Mouse (Mus musculus) liver, adult 2 months (tissue): ENCODE measurements at regions not wholly inside any gene's neighbourhood (a gene's known extent, or its start where the extent isn't known, plus 50 kb on each side); places are given as distances from the start of the nearest gene placed in this dataset.

Experiments used
- DNase-seq: peaks from one replicate; pipeline ENCODE4 v3.0.0-alpha.2; 2011; ENCODE audit warnings: low read depth, low spot score; ENCODE audit errors: extremely low read depth
- H3K27ac ChIP-seq: fragments of 200-500 bp; replicated peaks from 2 replicates; pipeline ENCODE4 v1.5.1; 2012; ENCODE audit warnings: low read depth, mild to moderate bottlenecking, control low read depth, inconsistent platforms, low read length; ENCODE audit not compliant: insufficient read depth
- H3K27me3 ChIP-seq: fragments of 200-500 bp; 2 replicates; pipeline ENCODE4 v1.6.1; 2012; ENCODE audit warnings: mild to moderate bottlenecking, moderate library complexity, low read length, inconsistent platforms; ENCODE audit not compliant: control insufficient read depth, insufficient read depth
- H3K36me3 ChIP-seq: fragments of 200-500 bp; 2 replicates; pipeline ENCODE4 v1.6.1; 2012; ENCODE audit warnings: low read length, inconsistent platforms; ENCODE audit not compliant: control insufficient read depth, insufficient read depth
- H3K4me1 ChIP-seq: fragments of 200-500 bp; 2 replicates; pipeline ENCODE4 v1.6.1; 2011; ENCODE audit warnings: low read length; ENCODE audit not compliant: control insufficient read depth, insufficient read depth
- H3K4me3 ChIP-seq: fragments of 200-500 bp; 2 replicates; pipeline ENCODE4 v1.5.1; 2011; ENCODE audit warnings: low read depth, mild to moderate bottlenecking, control low read depth, low read length, moderate library complexity; ENCODE audit not compliant: insufficient read depth
- H3K79me2 ChIP-seq: fragments of 200-500 bp; 2 replicates; pipeline ENCODE4 v1.6.1; 2012; ENCODE audit warnings: inconsistent platforms, mild to moderate bottlenecking, low read length, moderate library complexity; ENCODE audit not compliant: control insufficient read depth, insufficient read depth
- H3K9ac ChIP-seq: fragments of 200-500 bp; 2 replicates; pipeline ENCODE4 v1.6.1; 2012; ENCODE audit warnings: low read depth, mild to moderate bottlenecking, control low read depth, inconsistent platforms, low read length
- CTCF ChIP-seq: fragments of 200-500 bp; IDR thresholded peaks from 2 replicates; pipeline ENCODE4 v1.5.1; 2011; ENCODE audit warnings: low read depth, low read length, control low read depth
- POLR2A ChIP-seq: fragments of 200-500 bp; IDR thresholded peaks from 2 replicates; pipeline ENCODE4 v1.6.1; 2011; ENCODE audit warnings: low read length, control low read depth; ENCODE audit not compliant: insufficient read depth; ENCODE audit errors: extremely low read depth
- WGBS: fragments of 180-500 bp; shearing (Covaris S2); methylation state at CpG from one replicate; pipeline ENCODE4 v1.1.7; 2018; 5-methylcytosine and 5-hydroxymethylcytosine counted together

DNA sequence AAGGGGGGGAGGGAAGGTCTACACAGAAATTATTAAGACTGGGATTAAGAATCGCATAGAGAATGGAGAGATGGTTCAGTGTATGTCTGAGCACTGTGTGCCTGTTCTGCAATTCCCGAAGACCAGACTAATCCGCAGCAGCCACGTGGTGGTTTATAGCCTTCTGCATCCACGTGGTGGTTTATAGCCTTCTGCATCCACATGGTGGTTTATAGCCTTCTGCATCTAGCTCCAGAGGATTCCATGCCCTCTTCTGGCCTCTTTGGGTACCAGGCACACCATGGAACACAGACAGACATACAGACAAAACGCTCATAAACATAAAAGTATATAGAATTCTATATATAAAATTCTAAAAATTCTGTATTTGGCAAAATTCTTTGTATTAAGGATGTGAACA, 94.1 kb upstream of the Irx3 start:
- H3K79me2 ChIP-seq = no peaks in the 10 kb centered on the region
- H3K36me3 ChIP-seq = no peaks in the 10 kb centered on the region
- TF ChIP-seq CTCF = no peak
- no peak for TF ChIP-seq POLR2A
- H3K27ac ChIP-seq = no peak overlapping the region
- H3K27me3 ChIP-seq = no peaks in the 10 kb centered on the region
- no peak for DNase-seq
- no peaks in the 10 kb centered on the region for H3K4me1 ChIP-seq
- H3K9ac ChIP-seq = no peak overlapping the region
- no peak overlapping the region for H3K4me3 ChIP-seq
- WGBS = 73% methylated on average over 6 of the region's 6 CpGs

- Histone ChIP-seq H3K27ac (no peak overlapping the region), H3K36me3 (no peaks in the 10 kb centered on the region), H3K4me3 (no peak overlapping the region), H3K79me2 (no peaks in the 10 kb centered on the region), H3K9ac (no peak overlapping the region), H3K4me1 (no peaks in the 10 kb centered on the region), H3K27me3 (no peaks in the 10 kb centered on the region)
- DNase-seq = no peak
- TF ChIP-seq CTCF = no peak
- no peak for TF ChIP-seq POLR2A
- 56% methylated on average over 2 of the region's 2 CpGs for WGBS
Observed at GRCm38 (mm10) chr8:91884862-91885261, 83.0 kb upstream of the Irx3 start.

GRCm38 (mm10) chr8:91884325-91884724, 82.5 kb upstream of the Irx3 start:
- Histone ChIP-seq H3K27ac (no peak overlapping the region), H3K4me3 (no peak overlapping the region), H3K36me3 (no peaks in the 10 kb centered on the region), H3K79me2 (no peaks in the 10 kb centered on the region), H3K27me3 (no peaks in the 10 kb centered on the region), H3K9ac (no peak overlapping the region), H3K4me1 (no peaks in the 10 kb centered on the region)
- no peak for DNase-seq
- no peak for TF ChIP-seq CTCF
- no peak for TF ChIP-seq POLR2A
- 41% methylated on average over 3 of the region's 3 CpGs for WGBS

DNA sequence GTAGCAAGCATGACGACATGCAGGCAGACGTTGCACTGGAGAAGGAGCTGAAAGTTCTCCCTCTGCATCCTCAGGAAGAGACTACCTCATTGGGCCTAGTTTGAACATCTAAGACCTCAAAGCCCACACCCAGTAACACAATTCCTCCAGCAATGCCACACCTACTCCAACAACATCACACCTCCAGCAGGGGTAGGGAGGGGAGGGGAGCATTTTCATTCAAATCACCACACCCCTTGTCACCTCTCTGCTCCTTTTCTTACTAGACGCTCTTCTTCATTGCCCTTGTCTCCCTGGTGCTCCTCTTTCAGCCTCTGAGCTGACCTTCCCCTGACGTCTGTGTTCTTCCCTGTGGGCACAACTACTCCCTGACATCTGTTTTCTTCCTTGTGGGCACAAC, 81.1 kb upstream of the Irx3 start:
- WGBS = 82% methylated on average over 4 of the region's 4 CpGs
- no peak for TF ChIP-seq POLR2A
- TF ChIP-seq CTCF = no peak
- H3K79me2 ChIP-seq = no peaks in the 10 kb centered on the region

GRCm38 (mm10) chr8:91878886-91879285, 77.0 kb upstream of the Irx3 start:
- 70% methylated on average over 5 of the region's 5 CpGs for WGBS
- H3K27me3 ChIP-seq = no peaks in the 10 kb centered on the region
- no peak overlapping the region for H3K9ac ChIP-seq
- no peaks in the 10 kb centered on the region for H3K4me1 ChIP-seq
- H3K27ac ChIP-seq = no peak overlapping the region
- no peaks in the 10 kb centered on the region for H3K79me2 ChIP-seq
- H3K4me3 ChIP-seq = no peak overlapping the region
- no peaks in the 10 kb centered on the region for H3K36me3 ChIP-seq
- no peak for TF ChIP-seq CTCF
- no peak for TF ChIP-seq POLR2A
- no peak for DNase-seq

More for the DNA sequence above, 81.1 kb upstream of the Irx3 start:
- no peaks in the 10 kb centered on the region for H3K27me3 ChIP-seq
- no peak for DNase-seq
- H3K36me3 ChIP-seq = no peaks in the 10 kb centered on the region
- H3K27ac ChIP-seq = no peak overlapping the region
- H3K9ac ChIP-seq = no peak overlapping the region
- H3K4me1 ChIP-seq = no peaks in the 10 kb centered on the region
- no peak overlapping the region for H3K4me3 ChIP-seq

- H3K4me3 ChIP-seq = no peak overlapping the region
- H3K36me3 ChIP-seq = no peaks in the 10 kb centered on the region
- TF ChIP-seq CTCF (no peak), POLR2A (no peak)
- DNase-seq = no peak
- H3K27me3 ChIP-seq = no peaks in the 10 kb centered on the region
- H3K27ac ChIP-seq = no peak overlapping the region
- 67% methylated on average over 15 of the region's 15 CpGs for WGBS
- no peaks in the 10 kb centered on the region for H3K79me2 ChIP-seq
- H3K9ac ChIP-seq = no peak overlapping the region
- no peaks in the 10 kb centered on the region for H3K4me1 ChIP-seq
Observed at GRCm38 (mm10) chr8:91876161-91876560, 74.3 kb upstream of the Irx3 start.
